Mouse (Mus musculus) erythroblast, adult 5-6 weeks (primary cell): ENCODE results near the gene Tsc22d4. TPM values are rescaled to one million over a fixed set of nuclear protein-coding genes. Genes with fewer than 3 reads are reported as not detected.
A peak's percentile ranks its signal among the peaks of the same experiment; 100 is the strongest.

ENCODE experiments used
- ATAC-seq: replicated peaks from 2 replicates; pipeline ENCODE4 v1.8.0; 2016; ENCODE audit warnings: moderate number of reproducible peaks, mild to moderate bottlenecking, moderate TSS enrichment, inconsistent platforms; ENCODE audit not compliant: poor library complexity, low FRiP score, severe bottlenecking
- total RNA-seq, 2 experiments: library from RNA; stranded (forward) in 1 of 2; stranded (reverse) in 1 of 2; fragments of 150-400 nt in 1 of 2; fragments of 200-764, 138-1000 nt in 1 of 2; gene quantifications; 2 replicates each; pipeline versions ENCODE4 v1.2.3 to v1.2.4; 2015 to 2017; ENCODE audit warnings: low replicate concordance in 2 of 2

Gene Tsc22d4
- 24.5 and 44.6 TPM in 2 replicates for total RNA-seq (2015; ENCODE audit: low replicate concordance)
- total RNA-seq (2017; ENCODE audit: low replicate concordance): 69.5 and 76.3 TPM in 2 replicates

- peak; percentile 71 for ATAC-seq
These were observed at the start of gene Tsc22d4 for GRCm38 (mm10) chr5:137745214-137746171. Gene Tsc22d4 (plus strand): TSS chr5:137745730.

- no peak for ATAC-seq
These were observed 49.6 kb upstream of the Tsc22d4 start for GRCm38 (mm10) chr5:137695930-137696329.

- no peak for ATAC-seq
These were observed 46.5 kb upstream of the Tsc22d4 start for GRCm38 (mm10) chr5:137699080-137699479.

- no peak for ATAC-seq
These were observed 45.7 kb upstream of the Tsc22d4 start for GRCm38 (mm10) chr5:137699850-137700249.

GRCm38 (mm10) chr5:137705242-137705641, 40.3 kb upstream of the Tsc22d4 start:
- no peak for ATAC-seq

- peak; percentile 95 for ATAC-seq
These were observed 38.5 kb upstream of the Tsc22d4 start for GRCm38 (mm10) chr5:137706913-137707633.

GRCm38 (mm10) chr5:137713454-137713853, 32.1 kb upstream of the Tsc22d4 start:
- no peak for ATAC-seq

GRCm38 (mm10) chr5:137715685-137716084, 29.8 kb upstream of the Tsc22d4 start:
- ATAC-seq: no peak

- no peak for ATAC-seq
These were observed 27.3 kb upstream of the Tsc22d4 start for GRCm38 (mm10) chr5:137718020-137718790.

GRCm38 (mm10) chr5:137719088-137719487, 26.4 kb upstream of the Tsc22d4 start:
- ATAC-seq: peak; percentile 51; the same call in 1 of the 2 replicates

- ATAC-seq: peak; percentile 51
These were observed 24.9 kb upstream of the Tsc22d4 start for GRCm38 (mm10) chr5:137720558-137721164.

GRCm38 (mm10) chr5:137723840-137724239, 21.7 kb upstream of the Tsc22d4 start:
- no peak for ATAC-seq

- no peak for ATAC-seq
These were observed 18.8 kb upstream of the Tsc22d4 start for GRCm38 (mm10) chr5:137726767-137727166.

GRCm38 (mm10) chr5:137733638-137734288, 11.8 kb upstream of the Tsc22d4 start:
- ATAC-seq: no peak

- ATAC-seq: no peak
These were observed 11.1 kb upstream of the Tsc22d4 start for GRCm38 (mm10) chr5:137734289-137735061.

GRCm38 (mm10) chr5:137737400-137737940, 8.1 kb upstream of the Tsc22d4 start:
- no peak for ATAC-seq

GRCm38 (mm10) chr5:137738516-137738915, 7.0 kb upstream of the Tsc22d4 start:
- ATAC-seq: no peak

GRCm38 (mm10) chr5:137739471-137739870, 6.1 kb upstream of the Tsc22d4 start:
- ATAC-seq: no peak
